Mouse (Mus musculus) intestine, postnatal 0 days (tissue): Measurements from ENCODE around the gene Tgfbr3l. TPM values are rescaled to one million over a fixed set of nuclear protein-coding genes. Genes with fewer than 3 reads are reported as not detected.

ENCODE experiments used
- ATAC-seq: fragments of 200-750 bp; cut with Nextera tagmentation; 2 replicates; pipeline ENCODE4 v1.8.0; 2017; ENCODE audit warnings: mild to moderate bottlenecking, moderate TSS enrichment, moderate library complexity
- H3K27ac ChIP-seq: fragments of 300-500 bp; sonication (generic); 2 replicates; pipeline ENCODE4 v1.5.1; 2014; ENCODE audit warnings: mild to moderate bottlenecking, low read depth, low read length, moderate library complexity
- H3K27me3 ChIP-seq: fragments of 300-500 bp; sonication (generic); replicated peaks from 2 replicates; pipeline ENCODE4 v1.6.1; 2014; ENCODE audit warnings: low read length, mixed read lengths; ENCODE audit not compliant: control insufficient read depth, insufficient read depth
- H3K36me3 ChIP-seq: fragments of 300-500 bp; sonication (generic); 2 replicates; pipeline ENCODE4 v1.6.1; 2014; ENCODE audit warnings: mild to moderate bottlenecking, moderate library complexity; ENCODE audit not compliant: control insufficient read depth, insufficient read depth
- H3K4me1 ChIP-seq: fragments of 300-500 bp; sonication (generic); replicated peaks from 2 replicates; pipeline ENCODE4 v1.6.1; 2014; ENCODE audit warnings: antibody characterized with exemption, low read length, mixed read lengths; ENCODE audit not compliant: control insufficient read depth, insufficient read depth
- H3K4me2 ChIP-seq: fragments of 300-500 bp; sonication (generic); replicated peaks from 2 replicates; pipeline ENCODE4 v1.6.1; 2014; ENCODE audit warnings: low read depth, mild to moderate bottlenecking, moderate library complexity
- H3K4me3 ChIP-seq: fragments of 300-500 bp; sonication (generic); 2 replicates; pipeline ENCODE4 v1.5.1; 2014; ENCODE audit warnings: low read depth, low read length
- H3K9ac ChIP-seq: fragments of 300-500 bp; sonication (generic); 2 replicates; pipeline ENCODE4 v1.6.1; 2014; ENCODE audit warnings: mild to moderate bottlenecking, low read depth, low read length
- H3K9me3 ChIP-seq: fragments of 300-500 bp; sonication (generic); 2 replicates; pipeline ENCODE4 v1.6.1; 2016; ENCODE audit warnings: mixed run types; ENCODE audit not compliant: control insufficient read depth
- CTCF ChIP-seq: sonication (generic); IDR thresholded peaks from 2 replicates; pipeline ENCODE4 v1.5.1; 2016; ENCODE audit warnings: low read depth, mild to moderate bottlenecking, control low read depth, antibody characterized with exemption, moderate library complexity
- WGBS: fragments of 180-500 bp; shearing (Covaris S2); extraction: QIAGEN DNeasy Blood & Tissue Kit; methylation state at CpG from one replicate; pipeline ENCODE4 v1.1.7; 2014; 5-methylcytosine and 5-hydroxymethylcytosine counted together
- polyA plus RNA-seq: library from polyadenylated mRNA; unstranded; fragments of >200 nt; fragmentation: Nextera tagmentation; extraction: Ambion mirVana; gene quantifications from 2 replicates; pipeline ENCODE4 v1.2.1, GENCODE M21; 2015

Tgfbr3l gene
- 0.87 and 2.1 TPM in 2 replicates for polyA plus RNA-seq

- H3K9ac ChIP-seq, result no peak within 1 kb of the TSS
- H3K4me1 ChIP-seq, result no peaks in the 10 kb centered on the region
- no peak within 1 kb of the TSS for H3K4me2 ChIP-seq
- no peak for ATAC-seq
- no peaks in the 10 kb centered on the region for H3K9me3 ChIP-seq
- no peak for TF ChIP-seq CTCF
- 81% methylated on average over 15 of the region's 15 CpGs for WGBS
- H3K36me3 ChIP-seq, result peaks cover 54% of the 10 kb centered on the region
- H3K27me3 ChIP-seq, result no peaks in the 10 kb centered on the region
- H3K27ac ChIP-seq, result no peak within 1 kb of the TSS; the same call in 1 of the 2 replicates
- H3K4me3 ChIP-seq, result no peak within 1 kb of the TSS
These were observed at the start of gene Tgfbr3l for GRCm38 (mm10) chr8:4247951-4248540. Gene Tgfbr3l (plus strand): TSS chr8:4248214.

GRCm38 (mm10) chr8:4201321-4201720, 46.7 kb upstream of the Tgfbr3l start:
- WGBS, result 87% methylated on average over 2 of the region's 2 CpGs
- ATAC-seq, result no peak
- Histone ChIP-seq H3K4me3 (no peak overlapping the region), H3K27ac (no peak overlapping the region), H3K27me3 (0 out of 2 replicates have a peak, but pooled peaks cover 6% of the 10 kb centered on the region), H3K9ac (no peak overlapping the region), H3K4me2 (no peak overlapping the region), H3K9me3 (no peaks in the 10 kb centered on the region), H3K36me3 (peaks cover 6% of the 10 kb centered on the region; the same call in 1 of the 2 replicates), H3K4me1 (no peaks in the 10 kb centered on the region; the same call in 1 of the 2 replicates)
- TF ChIP-seq CTCF, result no peak

GRCm38 (mm10) chr8:4205246-4206123, 42.5 kb upstream of the Tgfbr3l start:
- 0 out of 2 replicates have a peak, but pooled peaks have one; percentile 20 for ATAC-seq
- Histone ChIP-seq H3K9ac (no peak overlapping the region), H3K36me3 (peaks cover 12% of the 10 kb centered on the region; the same call in 1 of the 2 replicates), H3K27me3 (0 out of 2 replicates have a peak, but pooled peaks cover 6% of the 10 kb centered on the region), H3K4me3 (no peak overlapping the region), H3K4me1 (no peaks in the 10 kb centered on the region; the same call in 1 of the 2 replicates), H3K9me3 (no peaks in the 10 kb centered on the region), H3K27ac (no peak overlapping the region), H3K4me2 (peak overlapping the region; percentile 57; the same call in 1 of the 2 replicates)
- 46% methylated on average over 38 of the region's 38 CpGs for WGBS
- TF ChIP-seq CTCF, result peak; percentile 61

- Histone ChIP-seq H3K27me3 (0 out of 2 replicates have a peak, but pooled peaks cover 6% of the 10 kb centered on the region), H3K27ac (peak overlapping the region; percentile 50; the same call in 1 of the 2 replicates), H3K9me3 (no peaks in the 10 kb centered on the region), H3K4me3 (no peak overlapping the region), H3K9ac (peak overlapping the region; percentile 11; the same call in 1 of the 2 replicates), H3K36me3 (peaks cover 12% of the 10 kb centered on the region; the same call in 1 of the 2 replicates), H3K4me2 (peak overlapping the region; percentile 57), H3K4me1 (no peaks in the 10 kb centered on the region; the same call in 1 of the 2 replicates)
- WGBS, result 26% methylated on average over 44 of the region's 44 CpGs
- no peak for TF ChIP-seq CTCF
- peak; percentile 59 for ATAC-seq
These were observed 41.6 kb upstream of the Tgfbr3l start for GRCm38 (mm10) chr8:4206182-4207015.

GRCm38 (mm10) chr8:4207016-4207350, 41.0 kb upstream of the Tgfbr3l start:
- Histone ChIP-seq H3K4me2 (peak overlapping the region; percentile 57), H3K4me3 (no peak overlapping the region), H3K4me1 (no peaks in the 10 kb centered on the region; the same call in 1 of the 2 replicates), H3K9ac (peak overlapping the region; percentile 11; the same call in 1 of the 2 replicates), H3K27ac (peak overlapping the region; percentile 50; the same call in 1 of the 2 replicates), H3K9me3 (no peaks in the 10 kb centered on the region), H3K27me3 (0 out of 2 replicates have a peak, but pooled peaks cover 6% of the 10 kb centered on the region), H3K36me3 (peaks cover 12% of the 10 kb centered on the region; the same call in 1 of the 2 replicates)
- peak; percentile 63 for ATAC-seq
- no peak for TF ChIP-seq CTCF
- 23% methylated on average over 2 of the region's 2 CpGs for WGBS
